Mouse (Mus musculus): ENCODE measurements at regions not wholly inside any gene's neighbourhood (a gene's known extent, or its start where the extent isn't known, plus 50 kb on each side); places are given as distances from the start of the nearest gene placed in this dataset.

DNA sequence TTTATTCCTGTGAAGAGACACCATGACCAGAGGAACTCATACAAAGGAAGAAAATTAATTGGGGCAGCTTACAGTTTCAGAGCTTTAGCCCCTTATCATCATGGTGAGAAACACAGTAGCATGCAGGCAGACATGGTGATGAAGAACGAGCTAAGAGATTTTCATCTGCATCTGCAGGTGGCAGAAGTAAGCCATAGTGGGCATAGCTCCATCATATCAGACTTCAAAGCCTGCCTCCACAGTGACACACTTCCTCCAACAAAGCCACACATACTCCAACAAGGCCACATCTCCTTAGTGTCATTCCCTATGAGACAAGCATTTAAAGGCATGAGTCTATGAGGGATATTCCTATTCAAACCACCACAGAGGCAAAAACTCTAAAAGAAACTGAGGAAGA lies 800.7 kb upstream of the Pcdh9 start:
- Histone ChIP-seq H3K9me3 (replicated peaks; ENCODE audit: low read length) (no peaks in the 10 kb centered on the region), H3K36me3 (replicated peaks in 1 of 2; ENCODE audit: control insufficient read depth in 1 of 2, insufficient read depth in 1 of 2, low read length in 1 of 2) (no peaks in the 10 kb centered on the region), H3K9ac (ENCODE audit: insufficient read depth, low read depth) (no peak overlapping the region), H3K4me2 (ENCODE audit: insufficient read depth, low read depth, poor library complexity, severe bottlenecking) (no peak overlapping the region), H3K79me2 (replicated peaks; ENCODE audit: control insufficient read depth, extremely low read depth, insufficient read depth, poor library complexity, severe bottlenecking) (no peaks in the 10 kb centered on the region), H3K27ac (ENCODE audit: insufficient read depth, low read depth) (no peak overlapping the region), H3K4me3 (replicated peaks in 1 of 3; ENCODE audit: low read depth in 2 of 3, low read length in 2 of 3, poor library complexity in 1 of 3) (no peak overlapping the region), H3K4me1 (ENCODE audit: control insufficient read depth in 1 of 2, insufficient read depth in 2 of 2) (no peaks in the 10 kb centered on the region), H3K27me3 (replicated peaks) (no peaks in the 10 kb centered on the region)
- in situ Hi-C loops (cut with MboI; ENCODE audit: low pct_ligation_motif_present, low pct_unique_long_range_greater_than_20kb, low sequenced_read_pairs) (no loop called here), dilution Hi-C loops (cut with MboI; ENCODE audit: extremely low pct_ligation_motif_present, extremely low pct_unique_long_range_greater_than_20kb, low sequenced_read_pairs) (no loop called here)
- no peak for TF ChIP-seq E2F4 (IDR thresholded peaks at IDR 0.05; ENCODE audit: insufficient replicate concordance, low read depth, low read length)
- TF ChIP-seq ZNF384 (IDR thresholded peaks at IDR 0.05; ENCODE audit: low read depth, low read length) = no peak
- TF ChIP-seq CHD2 (IDR thresholded peaks at IDR 0.05; ENCODE audit: low read length) = no peak
- TF ChIP-seq CTCF (conservative IDR thresholded peaks at IDR 0.05 in 1 of 2, IDR thresholded peaks at IDR 0.05 in 1 of 2; ENCODE audit: low read depth in 2 of 2, low read length in 2 of 2) = 0 out of 4 replicates have a peak, but pooled peaks of 1 of the 2 experiments have one; percentile 7
- TF ChIP-seq IRF4 (IDR thresholded peaks at IDR 0.05; ENCODE audit: low read depth, low read length) = no peak
- TF ChIP-seq CHD1 (IDR thresholded peaks at IDR 0.05; ENCODE audit: low read depth, low read length) = no peak
- TF ChIP-seq RAD21 (IDR thresholded peaks at IDR 0.05; ENCODE audit: low read depth, low read length) = peak; percentile 9
- no peak for TF ChIP-seq KAT2A (IDR thresholded peaks at IDR 0.05; ENCODE audit: insufficient replicate concordance, low read length)
- no peak for TF ChIP-seq ZKSCAN1 (IDR thresholded peaks at IDR 0.05; ENCODE audit: borderline replicate concordance, low read depth, low read length)
- DNase-seq (ENCODE audit: extremely low read depth) = no peak

DNA sequence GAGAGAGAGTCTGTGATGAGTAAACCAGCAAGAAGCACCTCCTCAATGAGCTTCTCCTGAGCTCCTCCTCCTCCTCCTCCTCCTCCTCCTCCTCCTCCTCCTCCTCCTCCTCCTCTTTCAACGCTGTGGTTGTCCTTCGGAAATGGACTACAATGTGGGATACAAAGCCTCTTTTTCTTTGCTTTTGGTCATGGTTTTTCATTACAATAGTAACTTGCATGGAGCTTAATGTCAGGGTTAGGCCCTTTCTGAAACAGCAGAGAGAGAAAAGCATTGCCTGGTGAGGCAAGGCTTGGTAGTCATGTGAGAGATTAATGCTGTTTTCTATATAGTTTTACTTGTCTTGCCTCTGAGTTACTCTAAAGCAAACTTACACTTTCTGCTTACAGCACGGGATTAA lies 787.2 kb upstream of the Pcdh9 start:
- Histone ChIP-seq H3K27ac (ENCODE audit: insufficient read depth, low read depth) (no peak overlapping the region), H3K9ac (ENCODE audit: insufficient read depth, low read depth) (no peak overlapping the region), H3K36me3 (replicated peaks in 1 of 2; ENCODE audit: control insufficient read depth in 1 of 2, insufficient read depth in 1 of 2, low read length in 1 of 2) (no peaks in the 10 kb centered on the region), H3K79me2 (replicated peaks; ENCODE audit: control insufficient read depth, extremely low read depth, insufficient read depth, poor library complexity, severe bottlenecking) (no peaks in the 10 kb centered on the region), H3K27me3 (replicated peaks) (no peaks in the 10 kb centered on the region), H3K4me3 (replicated peaks in 1 of 3; ENCODE audit: low read depth in 2 of 3, low read length in 2 of 3, poor library complexity in 1 of 3) (no peak overlapping the region), H3K4me2 (ENCODE audit: insufficient read depth, low read depth, poor library complexity, severe bottlenecking) (no peak overlapping the region), H3K9me3 (replicated peaks; ENCODE audit: low read length) (no peaks in the 10 kb centered on the region), H3K4me1 (ENCODE audit: control insufficient read depth in 1 of 2, insufficient read depth in 2 of 2) (no peaks in the 10 kb centered on the region)
- dilution Hi-C loops (cut with MboI; ENCODE audit: extremely low pct_ligation_motif_present, extremely low pct_unique_long_range_greater_than_20kb, low sequenced_read_pairs) = no loop called here
- no peak for TF ChIP-seq JUND (conservative IDR thresholded peaks at IDR 0.05; ENCODE audit: low read depth, low read length)
- TF ChIP-seq NRF1 (IDR thresholded peaks at IDR 0.05; ENCODE audit: low read depth, low read length) = no peak
- no peak for TF ChIP-seq PAX5 (IDR thresholded peaks at IDR 0.05; ENCODE audit: low read length)
- no peak for DNase-seq (ENCODE audit: extremely low read depth)
- in situ Hi-C loops (cut with MboI; ENCODE audit: low pct_ligation_motif_present, low pct_unique_long_range_greater_than_20kb, low sequenced_read_pairs) = no loop called here

DNA sequence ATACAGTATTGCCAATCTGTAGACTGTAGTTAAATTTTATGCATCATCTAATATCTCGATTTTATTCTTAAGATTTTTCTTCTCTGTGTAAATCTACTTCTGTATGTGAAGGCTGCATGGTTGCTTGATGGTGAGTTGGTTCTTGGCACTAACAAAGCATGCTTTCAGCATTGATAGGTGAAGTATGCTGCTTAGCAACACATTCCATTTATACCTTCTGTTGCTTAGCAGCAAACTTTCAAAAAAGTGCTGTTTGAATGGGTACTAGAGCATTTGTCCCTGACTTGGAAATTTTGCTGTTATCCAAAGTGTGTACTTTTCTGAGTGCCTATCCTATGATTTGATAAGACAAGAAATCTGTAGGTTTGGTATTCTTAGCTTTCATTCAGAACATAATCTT lies 763.1 kb upstream of the Pcdh9 start:
- no peaks in the 10 kb centered on the region for H3K4me1 ChIP-seq (ENCODE audit: control insufficient read depth in 1 of 2, insufficient read depth in 2 of 2)
- no peaks in the 10 kb centered on the region for H3K27me3 ChIP-seq (replicated peaks)
- H3K4me2 ChIP-seq (ENCODE audit: insufficient read depth, low read depth, poor library complexity, severe bottlenecking) = no peak overlapping the region
- no peaks in the 10 kb centered on the region for H3K9me3 ChIP-seq (replicated peaks; ENCODE audit: low read length)
- no peaks in the 10 kb centered on the region for H3K36me3 ChIP-seq (replicated peaks in 1 of 2; ENCODE audit: control insufficient read depth in 1 of 2, insufficient read depth in 1 of 2, low read length in 1 of 2)
- dilution Hi-C loops (cut with MboI; ENCODE audit: extremely low pct_ligation_motif_present, extremely low pct_unique_long_range_greater_than_20kb, low sequenced_read_pairs) = no loop called here
- in situ Hi-C loops (cut with MboI; ENCODE audit: low pct_ligation_motif_present, low pct_unique_long_range_greater_than_20kb, low sequenced_read_pairs) = no loop called here
- no peak overlapping the region for H3K4me3 ChIP-seq (replicated peaks in 1 of 3; ENCODE audit: low read depth in 2 of 3, low read length in 2 of 3, poor library complexity in 1 of 3)
- H3K9ac ChIP-seq (ENCODE audit: insufficient read depth, low read depth) = no peak overlapping the region
- no peaks in the 10 kb centered on the region for H3K79me2 ChIP-seq (replicated peaks; ENCODE audit: control insufficient read depth, extremely low read depth, insufficient read depth, poor library complexity, severe bottlenecking)
- TF ChIP-seq JUN (IDR thresholded peaks at IDR 0.05; ENCODE audit: insufficient read depth, low read depth, low read length) (no peak), TCF12 (IDR thresholded peaks at IDR 0.05; ENCODE audit: low read depth, low read length) (no peak), ZMIZ1 (IDR thresholded peaks at IDR 0.05; ENCODE audit: low read depth, low read length) (no peak), GABPA (IDR thresholded peaks at IDR 0.05; ENCODE audit: insufficient replicate concordance, low read depth, low read length) (no peak), CHD2 (IDR thresholded peaks at IDR 0.05; ENCODE audit: low read length) (no peak), RAD21 (IDR thresholded peaks at IDR 0.05; ENCODE audit: low read depth, low read length) (no peak), CHD1 (IDR thresholded peaks at IDR 0.05; ENCODE audit: low read depth, low read length) (no peak), USF1 (IDR thresholded peaks at IDR 0.05; ENCODE audit: low read depth, low read length) (no peak), KAT2A (IDR thresholded peaks at IDR 0.05; ENCODE audit: insufficient replicate concordance, low read length) (no peak), USF2 (conservative IDR thresholded peaks at IDR 0.05; ENCODE audit: low read depth, low read length) (no peak), SMC3 (IDR thresholded peaks at IDR 0.05; ENCODE audit: low read depth, low read length) (no peak), MAX (IDR thresholded peaks at IDR 0.05; ENCODE audit: low read length) (no peak), ETS1 (conservative IDR thresholded peaks at IDR 0.05; ENCODE audit: low read depth, low read length) (no peak), ZNF384 (IDR thresholded peaks at IDR 0.05; ENCODE audit: low read depth, low read length) (no peak), MEF2A (IDR thresholded peaks at IDR 0.05; ENCODE audit: borderline replicate concordance, low read depth, low read length) (no peak), POLR2A (IDR thresholded peaks at IDR 0.05; ENCODE audit: low read depth, low read length) (no peak), RCOR1 (conservative IDR thresholded peaks at IDR 0.05; ENCODE audit: low read depth, low read length) (no peak)
- DNase-seq (ENCODE audit: extremely low read depth) = no peak
- H3K27ac ChIP-seq (ENCODE audit: insufficient read depth, low read depth) = no peak overlapping the region
